Mouse (Mus musculus) splenic B cell, adult 2 months (primary cell): ENCODE measurements around the gene Gm11562.
"Not testable (repeated sequence)": the region's sequence is repeated elsewhere in the genome, so short reads cannot be mapped to it uniquely, and the experiment has no call there.

Experiments used
- DNase-seq: peaks from one replicate; pipeline ENCODE4 v3.0.0-alpha.2; 2011; ENCODE audit warnings: low read depth, low spot score
- H3K27me3 ChIP-seq: 2 replicates; pipeline ENCODE4 v1.6.1; 2012; ENCODE audit warnings: mild to moderate bottlenecking, low read length, moderate library complexity, mixed read lengths; ENCODE audit not compliant: control insufficient read depth, poor library complexity, insufficient read depth, severe bottlenecking
- H3K36me3 ChIP-seq: 2 replicates; pipeline ENCODE4 v1.6.1; 2012; ENCODE audit warnings: mild to moderate bottlenecking, low read length, moderate library complexity, mixed read lengths; ENCODE audit not compliant: control insufficient read depth, poor library complexity, insufficient read depth, severe bottlenecking

Gene Gm11562

GRCm38 (mm10) chr11:99628138-99628537 is 7.9 kb upstream of the Gm11562 start, which contains the start of gene Krtap4-1:
Gene Krtap4-1 (minus strand): TSS chr11:99628238.
- no peaks in the 10 kb centered on the region; the same call in 1 of the 2 replicates for H3K27me3 ChIP-seq
- no peaks in the 10 kb centered on the region for H3K36me3 ChIP-seq
- DNase-seq = no peak

DNA sequence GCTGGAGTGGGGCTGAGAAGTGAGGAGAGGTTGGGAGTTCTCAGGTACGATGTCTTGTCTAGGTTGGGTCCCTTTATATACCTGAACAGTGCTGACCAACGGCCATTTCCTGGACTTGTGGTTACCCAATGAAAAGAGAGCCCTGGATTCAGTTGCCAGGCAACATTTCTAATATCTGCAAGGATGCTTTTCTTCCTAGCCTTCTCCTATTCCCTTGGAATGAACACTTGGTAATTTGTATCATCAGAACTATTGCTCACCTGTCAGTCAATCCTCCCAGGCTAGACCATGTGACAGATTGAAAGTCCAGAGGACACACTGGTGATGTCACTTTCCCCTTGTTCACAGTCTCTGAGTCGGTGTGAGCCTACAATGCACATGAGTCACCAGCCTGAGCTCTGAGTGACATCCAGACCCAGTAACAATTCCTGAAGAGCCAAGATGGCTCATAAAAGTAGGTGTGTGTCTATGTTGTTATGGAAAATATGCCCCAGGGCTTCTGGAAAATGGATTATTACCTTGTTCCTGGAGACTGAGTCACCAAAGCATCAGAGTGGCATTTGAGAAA is 5.4 kb downstream of the Gm11562 start, which contains the start of gene Krtap2-4:
TSS of gene Krtap2-4 (minus strand) at position 51 of the 568 bp plus-strand sequence.
- no peak for DNase-seq
- Histone ChIP-seq H3K27me3 (no peaks in the 10 kb centered on the region), H3K36me3 (no peaks in the 10 kb centered on the region)

DNA sequence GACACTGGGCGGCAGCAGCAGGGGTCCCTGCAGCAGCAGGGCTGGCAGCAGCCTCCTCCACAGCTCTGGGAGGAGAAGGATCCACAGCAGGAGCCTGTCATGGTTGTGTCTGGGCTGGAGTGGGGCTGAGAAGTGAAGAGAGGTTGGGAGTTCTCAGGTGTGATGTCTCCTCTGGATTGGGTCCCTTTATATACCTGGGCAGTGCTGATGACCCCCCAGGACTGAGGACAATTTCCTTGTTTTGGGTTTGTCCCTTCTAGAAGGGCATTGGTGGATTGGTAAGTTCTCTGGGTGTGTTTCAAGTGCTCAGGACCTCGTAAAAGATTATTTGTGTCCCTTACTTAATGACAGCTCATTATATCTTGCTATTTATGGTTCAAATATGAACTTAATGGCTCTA is 10.1 kb downstream of the Gm11562 start, which contains the start of gene Gm11937:
TSS of gene Gm11937 (minus strand) at position 101 of the 400 bp plus-strand sequence.
- not testable (repeated sequence) for H3K36me3 ChIP-seq, DNase-seq, H3K27me3 ChIP-seq

GRCm38 (mm10) chr11:99609126-99609525 is 11.1 kb downstream of the Gm11562 start:
- Histone ChIP-seq H3K36me3 (no peaks in the 10 kb centered on the region), H3K27me3 (no peaks in the 10 kb centered on the region)
- no peak for DNase-seq

DNA sequence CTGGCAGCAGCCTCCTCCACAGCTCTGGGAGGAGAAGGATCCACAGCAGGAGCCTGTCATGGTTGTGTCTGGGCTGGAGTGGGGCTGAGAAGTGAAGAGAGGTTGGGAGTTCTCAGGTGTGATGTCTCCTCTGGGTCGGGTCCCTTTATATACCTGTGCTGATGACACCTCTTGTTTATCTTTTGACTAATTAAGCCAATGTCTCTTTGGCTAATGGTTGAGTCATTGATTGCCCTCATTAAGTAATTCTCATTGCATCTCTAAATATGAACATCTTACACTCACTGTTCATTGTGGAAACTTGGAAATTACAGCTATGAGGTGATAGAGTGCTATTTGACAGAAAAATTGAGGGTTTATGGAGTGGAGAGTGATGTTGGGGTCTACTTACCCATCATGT is 17.0 kb downstream of the Gm11562 start, which contains the start of gene Gm11938:
TSS of gene Gm11938 (minus strand) at position 101 of the 400 bp plus-strand sequence.
- not testable (repeated sequence) for DNase-seq, H3K27me3 ChIP-seq, H3K36me3 ChIP-seq

GRCm38 (mm10) chr11:99597742-99598141 is 22.5 kb downstream of the Gm11562 start, which contains the start of gene Krtap9-3:
Gene Krtap9-3 (minus strand): TSS chr11:99598105.
- H3K27me3 ChIP-seq, H3K36me3 ChIP-seq, DNase-seq: not testable (repeated sequence)

GRCm38 (mm10) chr11:99590981-99591380 is 29.3 kb downstream of the Gm11562 start, which contains the start of gene Krtap1-3:
Gene Krtap1-3 (minus strand): TSS chr11:99591339.
- Histone ChIP-seq H3K27me3 (no peaks in the 10 kb centered on the region), H3K36me3 (no peaks in the 10 kb centered on the region)
- DNase-seq = no peak

DNA sequence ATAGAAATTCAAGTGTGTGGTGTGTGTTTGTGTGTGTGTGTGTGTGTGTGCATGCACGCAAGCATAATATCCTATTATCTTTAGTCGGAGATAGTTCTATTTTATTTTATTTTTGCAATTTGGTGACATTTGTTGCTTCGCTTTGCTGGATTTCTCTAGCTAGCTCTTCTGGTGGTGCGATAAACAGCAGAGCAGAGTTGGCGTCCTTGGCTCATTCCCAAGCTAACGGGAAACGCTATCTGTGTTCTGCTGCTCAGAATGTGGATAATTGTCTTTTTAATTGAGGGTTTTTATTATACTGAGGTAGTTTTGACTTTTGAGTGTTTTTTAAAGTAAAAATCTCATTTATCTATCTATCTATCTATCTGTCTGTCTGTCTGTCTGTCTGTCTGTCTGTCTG is 35.1 kb downstream of the Gm11562 start:
- DNase-seq = no peak
- H3K36me3 ChIP-seq = no peaks in the 10 kb centered on the region
- no peaks in the 10 kb centered on the region for H3K27me3 ChIP-seq

DNA sequence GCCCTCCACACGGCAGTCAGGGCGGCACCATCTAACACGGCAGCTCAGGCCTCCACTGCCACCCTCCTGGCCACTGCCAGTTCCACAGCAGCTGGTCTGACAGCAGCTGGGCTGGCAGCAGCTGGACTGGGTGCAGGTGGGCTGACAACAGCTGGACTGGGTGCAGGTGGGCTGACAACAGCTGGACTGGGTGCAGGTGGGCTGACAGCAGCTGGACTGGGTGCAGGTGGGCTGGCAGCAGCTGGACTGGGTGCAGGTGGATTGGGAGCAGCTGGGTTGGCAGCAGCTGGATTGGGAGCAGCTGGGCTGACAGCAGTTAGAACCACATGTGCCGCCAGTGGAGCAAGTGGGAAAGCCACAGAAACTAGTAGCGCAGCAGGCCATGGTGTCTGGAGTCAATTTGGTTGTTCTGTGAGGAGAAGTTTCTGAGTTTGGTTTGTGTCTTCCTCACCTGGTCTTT is 37.0 kb downstream of the Gm11562 start, which contains the start of gene Krtap1-4:
TSS of gene Krtap1-4 (minus strand) at position 410 of the 460 bp plus-strand sequence.
- no peak for DNase-seq
- no peaks in the 10 kb centered on the region for H3K27me3 ChIP-seq
- H3K36me3 ChIP-seq = no peaks in the 10 kb centered on the region

DNA sequence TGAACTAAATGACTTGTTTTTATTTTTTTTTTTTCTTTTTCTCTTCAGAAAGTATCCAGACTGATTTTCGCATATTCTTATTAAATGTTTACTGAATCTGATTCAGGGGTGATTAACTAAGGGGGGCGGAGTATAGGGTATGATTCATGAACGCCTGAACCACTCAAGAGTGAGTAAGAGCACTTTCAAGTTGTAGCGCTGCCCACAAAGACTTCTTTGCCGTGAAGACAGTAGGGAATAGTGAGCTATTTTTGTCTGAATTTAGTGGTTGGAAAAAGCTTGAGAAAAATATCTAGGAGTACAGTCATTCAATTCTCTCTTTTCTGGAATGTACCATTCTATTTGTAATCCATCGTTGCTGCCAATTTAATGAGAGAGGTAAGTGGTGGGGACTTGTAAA is 38.7 kb downstream of the Gm11562 start:
- H3K27me3 ChIP-seq = no peaks in the 10 kb centered on the region
- H3K36me3 ChIP-seq = no peaks in the 10 kb centered on the region
- DNase-seq = no peak

- no peaks in the 10 kb centered on the region for H3K36me3 ChIP-seq
- DNase-seq = no peak
- no peaks in the 10 kb centered on the region for H3K27me3 ChIP-seq
Observed at GRCm38 (mm10) chr11:99581051-99581450, 39.2 kb downstream of the Gm11562 start.

DNA sequence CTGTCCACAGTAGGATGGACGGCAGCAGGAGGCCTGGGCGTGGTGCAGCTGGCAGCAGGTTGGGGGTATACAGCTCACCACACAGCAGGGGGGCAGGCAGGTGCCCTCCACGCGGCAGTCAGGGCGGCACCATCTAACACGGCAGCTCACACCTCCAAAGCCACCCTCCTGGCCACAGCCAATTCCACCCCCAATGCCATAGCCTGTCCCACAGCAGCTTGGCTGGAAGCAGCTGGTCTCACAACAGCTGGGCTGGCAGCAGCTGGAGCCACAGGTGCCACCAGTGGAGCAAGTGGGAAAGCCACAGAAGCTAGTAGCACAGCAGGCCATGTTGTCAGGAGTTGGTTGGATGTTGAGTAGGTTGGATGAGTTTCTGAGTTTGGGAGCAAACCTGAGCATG is 39.6 kb downstream of the Gm11562 start, which contains the start of gene Krtap1-5:
TSS of gene Krtap1-5 (minus strand) at position 381 of the 400 bp plus-strand sequence.
- DNase-seq = no peak
- Histone ChIP-seq H3K27me3 (no peaks in the 10 kb centered on the region), H3K36me3 (no peaks in the 10 kb centered on the region)

GRCm38 (mm10) chr11:99574106-99574505 is 46.1 kb downstream of the Gm11562 start:
- no peaks in the 10 kb centered on the region for H3K27me3 ChIP-seq
- H3K36me3 ChIP-seq = no peaks in the 10 kb centered on the region
- DNase-seq = peak; percentile 59

GRCm38 (mm10) chr11:99573164-99573563 is 47.1 kb downstream of the Gm11562 start:
- H3K27me3 ChIP-seq = no peaks in the 10 kb centered on the region
- DNase-seq = no peak
- no peaks in the 10 kb centered on the region for H3K36me3 ChIP-seq
